Mouse (Mus musculus) c-Kit-positive CD71-negative TER-119-negative erythroid progenitor cells, embryonic 14.5 days (primary cell): ENCODE measurements around the gene Egf.

Experiments used
- DNase-seq: peaks from one replicate; pipeline ENCODE4 v3.0.0-alpha.2; 2013; ENCODE audit warnings: low read depth

The Egf gene

DNA sequence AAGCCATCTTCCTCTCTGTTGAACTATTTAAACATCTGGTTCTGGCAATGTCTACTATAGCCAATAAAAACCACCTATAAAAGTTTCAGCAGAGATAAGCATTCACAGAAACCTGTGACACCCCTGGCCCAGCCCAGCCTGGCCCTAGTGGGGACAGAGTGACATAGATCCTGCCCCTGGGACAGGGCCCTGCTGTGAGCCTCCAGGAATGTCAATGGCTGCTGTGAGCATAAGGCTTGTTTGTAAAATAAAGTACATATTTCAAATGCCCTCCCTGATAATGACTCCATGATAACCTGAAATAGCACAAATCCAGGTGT, 104.9 kb downstream of the Egf start:
- no peak for DNase-seq

DNA sequence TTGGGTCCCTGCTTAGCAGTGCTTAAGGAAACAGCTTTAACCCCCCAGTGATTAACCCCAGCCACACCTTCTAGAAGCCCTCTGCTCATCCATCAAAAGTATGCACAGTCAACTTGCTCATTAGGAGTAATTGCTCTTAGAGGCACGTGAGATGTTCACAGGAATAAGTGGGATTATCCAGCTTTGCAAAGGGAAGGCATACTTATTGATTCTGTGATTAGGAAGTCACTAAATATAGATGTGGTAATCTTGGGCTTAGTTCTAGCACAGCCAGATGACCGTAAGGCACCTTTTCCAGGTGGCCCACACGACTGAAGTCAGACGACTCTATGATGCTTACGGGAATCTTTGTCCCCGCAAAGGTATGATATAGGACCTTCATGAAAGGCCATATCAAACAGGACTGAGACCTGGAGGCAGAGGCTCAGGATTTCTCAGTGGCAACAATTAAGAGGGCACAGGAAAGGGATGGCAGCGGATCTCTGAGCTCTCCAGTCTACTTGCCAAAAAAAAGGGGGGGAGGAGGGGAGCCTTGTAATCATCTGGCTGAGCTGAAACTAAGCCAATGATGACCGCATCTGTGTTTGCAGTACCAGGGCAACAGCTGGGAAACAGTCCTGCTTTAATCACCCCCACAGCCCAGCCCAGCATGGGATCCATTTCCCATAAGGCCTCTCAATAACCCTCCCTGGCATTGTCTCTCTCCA, 105.4 kb downstream of the Egf start:
- DNase-seq = no peak

DNA sequence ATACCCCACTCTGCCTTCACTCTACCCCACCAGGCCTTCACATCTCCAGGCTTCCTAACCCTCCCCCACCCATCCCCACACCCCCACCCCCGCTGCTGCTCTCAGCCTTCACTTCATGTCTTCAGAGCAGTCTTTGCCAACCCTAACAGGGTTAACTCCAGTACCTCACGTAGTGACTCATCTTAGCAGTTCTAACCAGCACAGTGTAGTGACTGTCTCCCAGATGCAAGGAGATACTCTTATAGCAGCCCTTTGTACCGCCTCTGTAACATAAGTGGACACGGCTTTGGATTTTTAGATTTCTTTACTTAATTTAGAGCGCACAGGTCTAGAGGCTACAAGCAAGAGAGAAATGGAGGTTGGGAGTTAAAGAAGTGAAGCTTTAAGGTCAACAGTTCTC, 106.5 kb downstream of the Egf start:
- DNase-seq = no peak

- DNase-seq = no peak
Observed at GRCm38 (mm10) chr3:129647312-129647711, 107.8 kb downstream of the Egf start.

GRCm38 (mm10) chr3:129646781-129647180, 108.3 kb downstream of the Egf start:
- DNase-seq = no peak

GRCm38 (mm10) chr3:129645409-129645808, 109.7 kb downstream of the Egf start:
- no peak for DNase-seq

GRCm38 (mm10) chr3:129641621-129642020, 113.5 kb downstream of the Egf start:
- DNase-seq = no peak

GRCm38 (mm10) chr3:129640211-129641000, 114.7 kb downstream of the Egf start:
- DNase-seq = no peak

GRCm38 (mm10) chr3:129639701-129640100, 115.4 kb downstream of the Egf start:
- no peak for DNase-seq

DNA sequence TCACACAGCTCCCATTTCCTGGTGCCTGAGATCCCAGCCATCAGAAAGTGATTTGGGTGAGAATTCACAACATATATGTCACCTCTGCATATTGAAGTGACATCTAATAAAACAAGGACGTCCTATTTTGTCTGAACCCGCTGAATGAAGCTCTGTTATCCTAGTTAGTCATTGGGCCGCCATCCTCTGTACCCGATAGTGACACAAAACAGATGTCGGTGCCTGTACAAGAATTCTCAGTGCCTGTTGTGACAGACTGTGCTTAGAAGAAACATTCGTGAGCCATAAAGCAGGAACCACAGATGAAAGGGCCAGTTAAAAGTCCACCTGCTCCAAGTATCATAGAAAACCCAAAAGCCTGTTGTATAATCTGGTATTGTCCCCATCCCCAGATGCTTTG, 117.7 kb downstream of the Egf start:
- DNase-seq = no peak

DNA sequence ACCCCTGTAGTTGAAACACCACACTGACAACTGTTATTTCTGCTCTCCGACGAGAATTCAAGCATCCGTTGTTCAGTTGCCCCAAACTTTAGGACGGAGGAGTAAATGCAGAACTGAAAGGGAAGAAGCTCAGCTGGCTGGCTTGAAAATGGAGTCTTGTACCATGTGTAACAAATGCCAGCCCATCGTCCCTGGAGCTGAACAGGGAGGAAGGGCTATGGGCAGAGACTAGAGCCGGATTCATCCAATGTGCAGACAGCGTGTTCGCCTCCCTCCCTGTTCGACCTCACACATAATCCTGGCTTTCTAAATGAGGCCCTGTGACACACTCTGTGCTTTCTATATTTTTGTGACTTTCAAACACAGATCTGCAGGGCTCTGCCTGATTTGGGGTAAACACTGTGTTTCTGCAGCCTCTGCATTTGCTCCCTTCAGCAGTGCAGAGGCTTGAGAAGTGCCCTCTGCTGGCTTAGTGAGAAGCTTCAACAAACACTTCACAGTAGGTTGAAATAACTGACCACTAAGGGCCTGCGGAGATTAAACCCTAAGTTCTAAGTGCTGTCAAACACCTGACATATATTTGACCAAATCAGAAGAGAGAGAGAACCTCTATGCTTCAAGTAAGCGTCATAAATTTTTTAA, 120.7 kb downstream of the Egf start:
- DNase-seq = no peak

DNA sequence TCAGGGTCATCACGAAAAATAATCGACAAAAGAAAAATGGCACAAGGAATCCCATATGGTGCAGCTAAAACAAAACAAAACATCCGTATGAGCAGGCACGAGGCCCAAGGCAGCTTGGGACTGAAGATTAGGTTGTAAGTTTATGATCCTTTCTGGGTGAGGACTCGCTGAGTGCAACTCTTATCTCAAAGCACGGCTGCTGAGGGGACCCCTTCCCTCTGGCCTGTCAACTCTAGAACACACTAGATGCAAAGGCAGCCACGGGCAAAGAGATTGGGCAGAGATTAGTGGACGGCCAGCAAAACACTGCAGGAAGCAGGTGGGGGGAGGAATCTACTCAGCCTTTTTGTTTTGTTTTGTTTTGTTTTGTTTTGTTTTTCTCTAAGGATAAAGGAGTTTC, 121.6 kb downstream of the Egf start:
- DNase-seq = no peak

DNA sequence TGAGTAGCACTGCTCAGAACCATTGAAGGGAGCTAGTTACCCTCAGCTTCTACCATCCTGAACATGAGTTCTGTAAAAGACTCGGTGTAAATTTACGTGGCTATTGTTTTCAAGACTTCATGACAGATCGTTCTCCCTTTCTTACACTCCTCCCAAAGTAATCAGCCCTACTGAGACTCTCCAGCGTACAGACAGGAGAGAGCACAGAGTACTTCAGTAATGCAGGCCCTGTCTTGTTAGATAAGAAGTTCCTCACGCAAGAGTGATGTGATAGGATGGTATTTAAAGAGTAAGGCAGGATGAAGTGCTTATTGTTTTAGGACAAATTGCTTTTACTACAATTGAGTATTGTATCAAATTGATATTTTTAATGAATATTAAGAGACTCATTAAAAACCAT, 123.3 kb downstream of the Egf start:
- DNase-seq = no peak

- DNase-seq = no peak
Observed at GRCm38 (mm10) chr3:129631018-129631417, 124.1 kb downstream of the Egf start.
